Mouse (Mus musculus) CD4-positive helper T cell, adult 2 months (primary cell): ENCODE data around the gene Enpp1.

Experiments used
- DNase-seq: peaks from one replicate; pipeline ENCODE4 v3.0.0-alpha.2; 2012; ENCODE audit warnings: low read depth, missing footprints, low spot score

Enpp1 gene

GRCm38 (mm10) chr10:24711480-24712366 is at the start of gene Enpp1:
Gene Enpp1, minus strand, starts transcription at chr10:24712159.
- DNase-seq: peak; percentile 64

DNA sequence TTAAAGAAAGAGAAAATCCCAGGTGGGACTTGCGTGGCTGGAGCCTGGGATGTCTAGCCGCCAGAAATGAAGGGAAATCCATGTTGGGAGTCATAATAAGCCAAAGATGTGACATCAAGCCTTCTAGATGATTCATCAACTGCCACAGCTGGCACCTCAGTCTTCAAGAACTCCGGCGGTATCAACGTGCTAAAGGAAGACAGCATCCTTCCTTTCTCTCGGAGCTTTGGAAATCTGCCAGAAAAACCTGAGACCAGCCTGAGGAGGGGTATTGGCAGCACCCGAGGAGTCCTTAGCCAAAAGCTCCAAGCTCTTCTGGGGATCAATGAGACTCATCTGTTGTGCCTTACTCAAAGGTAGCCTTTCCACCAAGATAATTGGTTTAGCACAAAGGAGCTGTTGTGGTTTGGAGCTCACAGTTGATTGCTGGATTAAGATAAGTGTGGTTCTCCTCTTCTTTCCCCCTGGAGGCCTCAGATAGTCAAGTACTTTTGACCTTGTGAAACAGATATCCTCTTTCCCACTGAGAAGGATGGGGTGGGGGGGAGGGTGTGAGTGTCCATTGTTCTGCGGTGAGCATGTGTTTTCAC is 46.5 kb upstream of the Enpp1 start:
- DNase-seq: no peak

GRCm38 (mm10) chr10:24754874-24755540 is 43.0 kb upstream of the Enpp1 start:
- no peak for DNase-seq

DNA sequence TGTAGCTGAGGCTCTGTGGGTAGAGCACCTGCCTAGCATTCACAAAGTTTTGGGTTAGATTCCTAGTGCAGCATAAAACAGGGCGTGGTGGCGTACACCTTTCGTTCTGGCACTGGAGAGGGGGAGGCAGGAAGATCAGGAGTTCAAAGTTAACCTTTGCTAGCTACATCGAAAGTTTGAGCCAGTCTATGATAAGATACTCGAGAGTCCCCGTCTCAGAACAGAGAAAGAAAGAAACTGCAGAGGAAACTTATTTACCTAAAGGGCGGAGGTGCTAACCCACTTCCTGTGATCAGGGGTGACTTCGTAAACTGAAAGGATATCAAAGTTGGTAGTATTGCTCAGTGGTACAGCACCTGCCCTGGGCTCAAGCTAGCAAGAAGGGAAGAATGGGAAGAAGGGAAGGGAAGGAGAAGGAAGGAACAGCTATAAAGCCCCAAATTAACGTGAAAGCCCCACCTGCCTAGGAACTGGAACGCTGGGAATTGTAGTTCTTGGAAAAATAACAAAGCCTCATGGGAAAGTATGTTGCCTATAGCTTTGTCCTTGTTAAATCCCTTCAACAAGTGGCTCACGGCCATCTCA is 42.4 kb upstream of the Enpp1 start:
- peak; percentile 88 for DNase-seq

GRCm38 (mm10) chr10:24753536-24754250 is 41.7 kb upstream of the Enpp1 start:
- peak; percentile 81 for DNase-seq

- DNase-seq: no peak
Measured at GRCm38 (mm10) chr10:24742950-24743487, 31.1 kb upstream of the Enpp1 start.

- no peak for DNase-seq
Measured at GRCm38 (mm10) chr10:24741229-24742198, 29.6 kb upstream of the Enpp1 start.

DNA sequence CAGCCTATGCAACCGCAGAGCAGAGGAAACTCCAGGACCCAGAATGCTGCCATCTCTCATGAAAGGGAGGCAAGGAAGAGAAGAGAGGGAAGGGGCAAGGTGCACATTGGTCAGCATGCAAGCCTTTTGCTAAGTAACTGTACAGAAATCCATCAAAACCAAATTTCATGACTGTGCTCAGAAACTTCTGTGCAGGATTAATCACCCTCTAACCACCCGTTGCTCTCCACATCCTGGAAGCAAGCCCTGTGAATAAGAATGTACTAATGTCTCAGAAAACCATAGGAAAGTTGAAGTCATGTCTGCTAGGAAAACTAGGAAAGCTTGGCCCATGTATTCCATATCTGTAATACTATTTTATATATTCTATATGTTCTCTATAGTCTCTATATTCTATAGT is 27.2 kb upstream of the Enpp1 start:
- DNase-seq: no peak

DNA sequence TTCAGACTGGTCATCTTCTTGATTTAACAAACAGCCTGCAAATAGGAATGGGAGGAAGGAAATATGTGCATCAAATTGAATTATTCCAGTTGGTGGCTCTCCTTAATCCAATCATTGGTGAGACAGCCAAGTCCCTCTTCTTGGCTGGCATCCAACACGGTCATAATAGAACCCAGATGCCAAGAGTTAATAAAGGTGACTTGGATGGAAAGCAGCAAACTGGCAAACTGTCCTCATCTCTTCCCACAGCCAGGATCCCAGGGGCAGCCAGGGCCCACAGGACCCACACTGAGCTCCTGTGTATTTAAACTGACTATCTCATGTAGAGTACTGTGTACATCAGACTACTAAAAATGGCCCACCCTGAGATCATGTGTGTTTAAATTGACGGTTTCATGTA is 26.5 kb upstream of the Enpp1 start:
- no peak for DNase-seq

DNA sequence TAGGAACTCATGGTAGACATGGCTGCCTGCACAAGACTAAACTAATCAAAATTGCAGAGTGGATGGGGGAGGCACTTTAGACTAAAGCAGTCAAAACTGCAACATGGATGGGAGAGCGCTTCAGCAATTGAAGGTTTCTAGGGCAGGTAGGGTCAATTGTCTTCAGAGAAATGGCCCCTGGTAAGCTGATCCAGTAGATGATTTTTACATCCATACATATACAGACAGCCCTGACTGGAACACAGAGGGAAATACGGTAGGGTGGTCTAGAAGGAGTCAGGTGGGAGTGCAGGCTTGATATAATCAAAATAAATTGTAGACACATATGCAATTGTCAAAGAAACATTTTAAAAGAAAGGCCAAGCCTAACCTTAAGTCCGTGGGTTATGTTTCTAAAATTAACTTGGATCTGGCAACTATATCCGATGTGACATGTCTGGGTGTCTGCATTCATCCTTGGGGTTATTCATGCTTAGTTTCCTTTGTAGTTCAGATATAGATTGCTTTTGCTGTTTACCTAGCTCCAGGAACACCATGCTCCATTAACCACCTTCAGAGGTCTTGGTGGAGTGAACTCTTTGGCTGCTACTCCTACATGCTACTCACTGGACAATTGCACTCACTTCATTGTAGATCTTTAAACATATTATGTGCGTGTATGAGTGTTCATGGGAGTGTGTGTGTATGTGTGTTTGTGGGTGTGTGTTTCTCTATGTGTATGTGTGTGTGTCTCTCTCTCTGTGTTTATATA is 23.2 kb upstream of the Enpp1 start:
- DNase-seq: no peak

DNA sequence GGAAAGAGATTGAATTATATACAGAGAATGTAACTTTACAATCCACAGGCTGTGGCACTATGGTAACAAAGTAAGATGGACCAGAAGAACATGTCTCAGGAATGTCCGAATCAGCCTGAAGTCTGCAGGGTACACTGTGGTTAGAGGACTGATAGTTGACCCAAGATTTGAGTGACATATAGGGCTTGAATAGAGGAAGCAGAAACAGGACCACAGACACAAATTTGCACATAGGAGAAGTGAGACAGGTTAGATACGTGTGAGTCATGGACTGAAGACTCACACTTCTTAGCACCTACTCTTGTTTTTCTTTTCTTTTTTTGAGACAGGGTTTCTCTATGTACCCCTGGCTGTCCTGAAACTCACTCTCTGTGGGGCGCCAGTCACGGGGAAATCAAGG is 15.5 kb upstream of the Enpp1 start:
- DNase-seq: no peak

GRCm38 (mm10) chr10:24725197-24725596 is 13.2 kb upstream of the Enpp1 start:
- DNase-seq: no peak

- no peak for DNase-seq
Measured at GRCm38 (mm10) chr10:24721841-24722240, 9.9 kb upstream of the Enpp1 start.

- DNase-seq: no peak
Measured at GRCm38 (mm10) chr10:24719383-24719782, 7.4 kb upstream of the Enpp1 start.

DNA sequence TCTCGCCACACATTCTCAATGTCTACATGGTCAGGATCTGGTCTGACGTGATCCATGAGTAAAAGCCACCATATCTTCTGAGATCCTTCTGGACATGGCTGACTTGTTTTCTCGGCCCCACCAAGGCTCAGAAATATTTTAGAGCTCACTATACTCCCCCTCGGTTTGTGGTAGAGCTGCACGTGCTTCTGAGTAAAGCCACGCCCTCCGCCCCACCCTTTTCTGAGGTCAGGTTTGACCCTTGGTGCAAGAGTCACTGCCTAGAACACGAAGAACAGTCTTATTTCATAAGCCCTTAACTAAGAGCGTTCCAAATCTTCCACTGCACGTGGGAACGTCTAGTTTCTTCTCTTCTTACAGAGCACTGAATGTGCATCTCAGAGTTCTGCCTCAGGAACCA is 6.8 kb upstream of the Enpp1 start:
- DNase-seq: no peak

- DNase-seq: no peak
Measured at GRCm38 (mm10) chr10:24718058-24718457, 6.1 kb upstream of the Enpp1 start.

DNA sequence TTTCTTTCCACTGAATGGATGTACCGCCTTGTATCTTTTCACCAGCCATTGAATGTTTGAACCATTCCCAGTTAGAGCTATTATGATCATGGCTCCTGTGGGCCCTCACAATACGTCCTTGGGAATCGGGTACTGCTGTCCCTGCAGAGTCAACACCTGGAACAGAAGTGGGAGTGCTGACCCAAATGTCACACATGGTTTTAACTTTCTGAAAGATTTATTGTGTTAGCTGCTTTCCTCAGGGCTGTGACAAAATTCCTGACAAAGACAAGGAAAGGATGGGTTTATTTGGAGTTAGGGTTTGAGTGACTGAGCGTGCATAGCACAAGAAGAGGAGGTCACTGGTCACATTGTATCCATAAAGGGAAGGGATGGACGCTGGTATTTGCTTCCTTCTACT is 4.3 kb upstream of the Enpp1 start:
- no peak for DNase-seq

DNA sequence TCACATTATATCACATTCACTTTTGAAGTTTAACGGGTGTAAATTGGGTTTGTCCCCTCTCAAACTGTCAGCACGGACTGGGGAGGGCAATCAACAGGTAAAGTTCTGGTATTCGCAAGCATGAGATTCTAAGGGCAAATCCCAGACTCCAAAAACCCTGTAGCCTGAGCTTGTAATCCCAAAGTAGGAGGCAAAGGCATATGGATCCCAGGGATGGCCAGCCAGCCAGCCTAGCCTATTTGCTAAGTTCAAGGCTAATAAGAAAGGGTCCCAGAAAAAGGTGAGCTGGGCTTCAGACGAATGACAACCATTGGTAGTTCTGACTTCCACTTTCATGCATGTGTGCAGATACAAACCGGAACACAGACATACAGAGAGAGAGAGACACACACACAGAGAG is 942 bp upstream of the Enpp1 start:
- DNase-seq: no peak

- DNase-seq: peak; percentile 34
Measured at GRCm38 (mm10) chr10:24712367-24712761, 405 bp upstream of the Enpp1 start.
